Mouse (Mus musculus) heart, embryonic 14.5 days (tissue): ENCODE results near the gene A130010J15Rik. TPM values are rescaled to one million over a fixed set of nuclear protein-coding genes. Genes with fewer than 3 reads are reported as not detected.

Experiments
- ATAC-seq: fragments of 200-750 bp; cut with Nextera tagmentation; 2 replicates; pipeline ENCODE4 v1.8.0; 2017; ENCODE audit warnings: low read depth, moderate TSS enrichment; ENCODE audit not compliant: insufficient number of reproducible peaks, insufficient read depth, low FRiP score
- H3K27ac ChIP-seq, 2 experiments: fragments of 200-500 bp in 1 of 2; fragments of 300-500 bp in 1 of 2; sonication (generic) in 1 of 2; replicated peaks in 1 of 2; 2 replicates each; pipeline ENCODE4 v1.5.1; 2012 to 2014; ENCODE audit warnings: low read depth in 2 of 2, low read length in 2 of 2, control low read depth in 1 of 2, mild to moderate bottlenecking in 1 of 2, mixed read lengths in 1 of 2; ENCODE audit not compliant: control insufficient read depth in 1 of 2, insufficient read depth in 1 of 2
- H3K27me3 ChIP-seq: fragments of 300-500 bp; sonication (generic); 2 replicates; pipeline ENCODE4 v1.6.1; 2014; ENCODE audit warnings: mild to moderate bottlenecking, low read length, control low read depth; ENCODE audit not compliant: control insufficient read depth, insufficient read depth
- H3K36me3 ChIP-seq: fragments of 300-500 bp; sonication (generic); 2 replicates; pipeline ENCODE4 v1.6.1; 2014; ENCODE audit warnings: mild to moderate bottlenecking, control low read depth, low read length, mixed read lengths; ENCODE audit not compliant: control insufficient read depth, insufficient read depth
- H3K4me1 ChIP-seq, 2 experiments: fragments of 200-500 bp in 1 of 2; fragments of 300-500 bp in 1 of 2; sonication (generic) in 1 of 2; 2 replicates each; pipeline ENCODE4 v1.6.1; 2012 to 2014; ENCODE audit warnings: low read length in 2 of 2, control low read depth in 1 of 2, mixed read lengths in 1 of 2; ENCODE audit not compliant: control insufficient read depth in 2 of 2, insufficient read depth in 2 of 2
- H3K4me2 ChIP-seq: fragments of 300-500 bp; sonication (generic); 2 replicates; pipeline ENCODE4 v1.6.1; 2014; ENCODE audit warnings: mild to moderate bottlenecking, low read length
- H3K4me3 ChIP-seq, 2 experiments: fragments of 200-500 bp in 1 of 2; fragments of 300-500 bp in 1 of 2; sonication (generic) in 1 of 2; 2 replicates each; pipeline ENCODE4 v1.5.1; 2012 to 2014; ENCODE audit warnings: low read length in 2 of 2, mild to moderate bottlenecking in 2 of 2, control low read depth in 1 of 2, low read depth in 1 of 2, moderate library complexity in 1 of 2; ENCODE audit not compliant: control insufficient read depth in 1 of 2, insufficient read depth in 1 of 2
- H3K9ac ChIP-seq: fragments of 300-500 bp; sonication (generic); 2 replicates; pipeline ENCODE4 v1.6.1; 2014; ENCODE audit warnings: mild to moderate bottlenecking, low read length
- H3K9me3 ChIP-seq: fragments of 300-500 bp; sonication (generic); 2 replicates; pipeline ENCODE4 v1.6.1; 2016; ENCODE audit warnings: low read length, control low read depth; ENCODE audit not compliant: control insufficient read depth
- WGBS: fragments of 180-500 bp; shearing (Covaris S2); extraction: QIAGEN DNeasy Blood & Tissue Kit; methylation state at CpG from one replicate; pipeline ENCODE4 v1.1.7; 2014; 5-methylcytosine and 5-hydroxymethylcytosine counted together
- polyA plus RNA-seq: library from polyadenylated mRNA; unstranded; fragments of >200 nt; fragmentation: Nextera tagmentation; extraction: Ambion mirVana; gene quantifications from 2 replicates; pipeline ENCODE4 v1.2.1, GENCODE M21; 2014

The A130010J15Rik gene
- polyA plus RNA-seq, 1 experiment from 2014 or later = 13.4 TPM

- Histone ChIP-seq H3K9ac (no peak within 1 kb of the TSS), H3K4me2 (no peak within 1 kb of the TSS), H3K9me3 (no peaks in the 10 kb centered on the region), H3K27me3 (no peaks in the 10 kb centered on the region), H3K4me1 (peaks cover 0 to 8% of the 10 kb centered on the region in 2 experiments; a peak in 1 of 4 replicates), H3K4me3 (no peak within 1 kb of the TSS), H3K27ac (no peak within 1 kb of the TSS), H3K36me3 (no peaks in the 10 kb centered on the region)
- WGBS = 63% methylated on average over 5 of the region's 5 CpGs
- no peak for ATAC-seq
Observed at GRCm38 (mm10) chr1:193201383-193201778, 33.5 kb downstream of the A130010J15Rik start, which contains the start of gene Traf3ip3. Traf3ip3 (minus strand) TSS chr1:193201703.

- no peaks in the 10 kb centered on the region for H3K36me3 ChIP-seq
- ATAC-seq = no peak
- H3K27me3 ChIP-seq = no peaks in the 10 kb centered on the region
- H3K4me3 ChIP-seq = no peak overlapping the region
- 54% methylated on average over 2 of the region's 2 CpGs for WGBS
- peaks cover 0 to 5% of the 10 kb centered on the region in 2 experiments; a peak in 1 of 4 replicates for H3K4me1 ChIP-seq
- H3K4me2 ChIP-seq = no peak overlapping the region
- no peak overlapping the region for H3K9ac ChIP-seq
- H3K9me3 ChIP-seq = no peaks in the 10 kb centered on the region
- H3K27ac ChIP-seq = no peak overlapping the region
Observed at GRCm38 (mm10) chr1:193203821-193204220, 36.0 kb downstream of the A130010J15Rik start.

- Histone ChIP-seq H3K9me3 (no peaks in the 10 kb centered on the region), H3K36me3 (no peaks in the 10 kb centered on the region), H3K4me3 (no peak overlapping the region), H3K9ac (no peak overlapping the region), H3K4me1 (peaks cover 0 to 5% of the 10 kb centered on the region in 2 experiments; a peak in 1 of 4 replicates), H3K27ac (no peak overlapping the region), H3K27me3 (no peaks in the 10 kb centered on the region), H3K4me2 (no peak overlapping the region)
- no peak for ATAC-seq
- 89% methylated on average over 2 of the region's 2 CpGs for WGBS
Observed at GRCm38 (mm10) chr1:193205431-193205830, 37.6 kb downstream of the A130010J15Rik start.

GRCm38 (mm10) chr1:193207503-193207902 is 39.7 kb downstream of the A130010J15Rik start, which contains the start of gene Lamb3:
Lamb3 (plus strand) TSS chr1:193207699.
- no peak within 1 kb of the TSS for H3K4me2 ChIP-seq
- WGBS = 81% methylated on average over 3 of the region's 3 CpGs
- peaks cover 0 to 5% of the 10 kb centered on the region in 2 experiments; a peak in 1 of 4 replicates for H3K4me1 ChIP-seq
- no peak within 1 kb of the TSS for H3K27ac ChIP-seq
- H3K27me3 ChIP-seq = no peaks in the 10 kb centered on the region
- no peaks in the 10 kb centered on the region for H3K36me3 ChIP-seq
- H3K4me3 ChIP-seq = no peak within 1 kb of the TSS
- H3K9ac ChIP-seq = no peak within 1 kb of the TSS
- H3K9me3 ChIP-seq = no peaks in the 10 kb centered on the region
- no peak for ATAC-seq

- Histone ChIP-seq H3K27me3 (no peaks in the 10 kb centered on the region), H3K9ac (no peak overlapping the region), H3K9me3 (no peaks in the 10 kb centered on the region), H3K4me2 (no peak overlapping the region), H3K4me1 (peaks cover 0 to 5% of the 10 kb centered on the region in 2 experiments; a peak in 1 of 4 replicates), H3K4me3 (no peak overlapping the region), H3K27ac (no peak overlapping the region), H3K36me3 (no peaks in the 10 kb centered on the region)
- ATAC-seq = no peak
- 28% methylated on average over 2 of the region's 2 CpGs for WGBS
Observed at GRCm38 (mm10) chr1:193208178-193208577, 40.3 kb downstream of the A130010J15Rik start.

GRCm38 (mm10) chr1:193211371-193211770 is 43.5 kb downstream of the A130010J15Rik start:
- no peaks in the 10 kb centered on the region for H3K9me3 ChIP-seq
- no peak overlapping the region for H3K4me2 ChIP-seq
- 53% methylated on average over 5 of the region's 5 CpGs for WGBS
- H3K9ac ChIP-seq = no peak overlapping the region
- no peaks in the 10 kb centered on the region for H3K4me1 ChIP-seq
- no peaks in the 10 kb centered on the region for H3K36me3 ChIP-seq
- no peak overlapping the region for H3K27ac ChIP-seq
- no peaks in the 10 kb centered on the region for H3K27me3 ChIP-seq
- no peak overlapping the region for H3K4me3 ChIP-seq
- no peak for ATAC-seq

- 53% methylated on average over 5 of the region's 5 CpGs for WGBS
- H3K27ac ChIP-seq = no peak overlapping the region
- no peaks in the 10 kb centered on the region for H3K36me3 ChIP-seq
- no peak overlapping the region for H3K9ac ChIP-seq
- H3K4me3 ChIP-seq = no peak overlapping the region
- H3K4me2 ChIP-seq = no peak overlapping the region
- no peaks in the 10 kb centered on the region for H3K9me3 ChIP-seq
- no peaks in the 10 kb centered on the region for H3K4me1 ChIP-seq
- no peaks in the 10 kb centered on the region for H3K27me3 ChIP-seq
- no peak for ATAC-seq
Observed at GRCm38 (mm10) chr1:193214053-193214452, 46.2 kb downstream of the A130010J15Rik start.

GRCm38 (mm10) chr1:193216000-193216399 is 48.2 kb downstream of the A130010J15Rik start:
- Histone ChIP-seq H3K27ac (no peak overlapping the region), H3K4me3 (no peak overlapping the region), H3K27me3 (no peaks in the 10 kb centered on the region), H3K9me3 (no peaks in the 10 kb centered on the region), H3K36me3 (no peaks in the 10 kb centered on the region), H3K4me2 (no peak overlapping the region), H3K9ac (no peak overlapping the region), H3K4me1 (no peaks in the 10 kb centered on the region; a peak in 1 of 4 replicates)
- no peak for ATAC-seq
- WGBS = 58% methylated on average over 3 of the region's 3 CpGs
